Mouse (Mus musculus): ENCODE measurements around the gene Krtap26-1. TPM values are rescaled to one million over a fixed set of nuclear protein-coding genes. Genes with fewer than 3 reads are reported as not detected.

The Krtap26-1 gene
- polyA plus RNA-seq (2016; fragmentation: Nextera tagmentation; extraction: Ambion mirVana), result not detected in 2 replicates

GRCm38 (mm10) chr16:88647358-88647846 is at the start of gene Krtap26-1:
Krtap26-1 (minus strand) TSS chr16:88647796.
- H3K9ac ChIP-seq, result no peak within 1 kb of the TSS
- ATAC-seq (ENCODE audit: low FRiP score, low read depth), result no peak
- 85% methylated on average over 10 of the region's 10 CpGs for WGBS
- no peak within 1 kb of the TSS for H3K4me2 ChIP-seq (replicated peaks)
- H3K36me3 ChIP-seq, result no peaks in the 10 kb centered on the region
- H3K4me3 ChIP-seq, result no peak within 1 kb of the TSS
- no peaks in the 10 kb centered on the region for H3K9me3 ChIP-seq
- no peaks in the 10 kb centered on the region for H3K27me3 ChIP-seq (replicated peaks)
- no peak within 1 kb of the TSS for H3K27ac ChIP-seq
- no peaks in the 10 kb centered on the region for H3K4me1 ChIP-seq

- Histone ChIP-seq H3K4me2 (replicated peaks) (no peak overlapping the region), H3K27ac (no peak overlapping the region), H3K27me3 (replicated peaks) (no peaks in the 10 kb centered on the region), H3K9ac (no peak overlapping the region), H3K4me1 (no peaks in the 10 kb centered on the region), H3K36me3 (no peaks in the 10 kb centered on the region), H3K4me3 (no peak overlapping the region), H3K9me3 (no peaks in the 10 kb centered on the region)
- ATAC-seq (ENCODE audit: low FRiP score, low read depth), result no peak
- 71% methylated on average over 4 of the region's 4 CpGs for WGBS
Observed at GRCm38 (mm10) chr16:88696256-88696655, 48.7 kb upstream of the Krtap26-1 start.

GRCm38 (mm10) chr16:88681282-88681681 is 33.7 kb upstream of the Krtap26-1 start:
- no peak overlapping the region for H3K4me2 ChIP-seq (replicated peaks)
- no peak for ATAC-seq (ENCODE audit: low FRiP score, low read depth)
- H3K9ac ChIP-seq, result no peak overlapping the region
- H3K27me3 ChIP-seq (replicated peaks), result no peaks in the 10 kb centered on the region
- H3K4me3 ChIP-seq, result no peak overlapping the region
- H3K4me1 ChIP-seq, result no peaks in the 10 kb centered on the region
- H3K9me3 ChIP-seq, result no peaks in the 10 kb centered on the region
- H3K36me3 ChIP-seq, result no peaks in the 10 kb centered on the region
- no peak overlapping the region for H3K27ac ChIP-seq
- 47% methylated on average over 2 of the region's 2 CpGs for WGBS

GRCm38 (mm10) chr16:88679099-88679498 is 31.5 kb upstream of the Krtap26-1 start:
- Histone ChIP-seq H3K27ac (no peak overlapping the region), H3K9ac (no peak overlapping the region), H3K4me3 (no peak overlapping the region), H3K9me3 (no peaks in the 10 kb centered on the region), H3K4me2 (replicated peaks) (no peak overlapping the region), H3K27me3 (replicated peaks) (no peaks in the 10 kb centered on the region), H3K36me3 (no peaks in the 10 kb centered on the region), H3K4me1 (no peaks in the 10 kb centered on the region)
- WGBS, result 88% methylated on average over 6 of the region's 6 CpGs
- ATAC-seq (ENCODE audit: low FRiP score, low read depth), result no peak

GRCm38 (mm10) chr16:88671571-88671970 is 24.0 kb upstream of the Krtap26-1 start, which contains the start of gene Krtap27-1:
Krtap27-1 (minus strand) TSS chr16:88671671.
- H3K36me3 ChIP-seq, result no peaks in the 10 kb centered on the region
- H3K4me2 ChIP-seq (replicated peaks), result no peak within 1 kb of the TSS
- no peak for ATAC-seq (ENCODE audit: low FRiP score, low read depth)
- H3K9me3 ChIP-seq, result no peaks in the 10 kb centered on the region
- no peak within 1 kb of the TSS for H3K9ac ChIP-seq
- WGBS, result 93% methylated on average over 4 of the region's 4 CpGs
- H3K27ac ChIP-seq, result no peak within 1 kb of the TSS
- no peak within 1 kb of the TSS for H3K4me3 ChIP-seq
- no peaks in the 10 kb centered on the region for H3K4me1 ChIP-seq
- no peaks in the 10 kb centered on the region for H3K27me3 ChIP-seq (replicated peaks)

GRCm38 (mm10) chr16:88657426-88657825 is 9.8 kb upstream of the Krtap26-1 start:
- Histone ChIP-seq H3K27me3 (replicated peaks) (no peaks in the 10 kb centered on the region), H3K9me3 (no peaks in the 10 kb centered on the region), H3K4me3 (no peak overlapping the region), H3K27ac (no peak overlapping the region), H3K4me1 (no peaks in the 10 kb centered on the region), H3K36me3 (no peaks in the 10 kb centered on the region), H3K4me2 (replicated peaks) (no peak overlapping the region), H3K9ac (no peak overlapping the region)
- ATAC-seq (ENCODE audit: low FRiP score, low read depth), result no peak
- 56% methylated on average over 1 of the region's 1 CpGs for WGBS

- H3K9me3 ChIP-seq, result no peaks in the 10 kb centered on the region
- no peak overlapping the region for H3K4me3 ChIP-seq
- H3K36me3 ChIP-seq, result no peaks in the 10 kb centered on the region
- no peak overlapping the region for H3K9ac ChIP-seq
- WGBS, result 68% methylated on average over 2 of the region's 2 CpGs
- no peaks in the 10 kb centered on the region for H3K4me1 ChIP-seq
- no peak for ATAC-seq (ENCODE audit: low FRiP score, low read depth)
- no peak overlapping the region for H3K4me2 ChIP-seq (replicated peaks)
- no peaks in the 10 kb centered on the region for H3K27me3 ChIP-seq (replicated peaks)
- H3K27ac ChIP-seq, result no peak overlapping the region
Observed at GRCm38 (mm10) chr16:88651952-88652351, 4.4 kb upstream of the Krtap26-1 start.

GRCm38 (mm10) chr16:88651082-88651481 is 3.5 kb upstream of the Krtap26-1 start:
- no peak overlapping the region for H3K4me3 ChIP-seq
- no peak overlapping the region for H3K9ac ChIP-seq
- no peaks in the 10 kb centered on the region for H3K9me3 ChIP-seq
- H3K4me2 ChIP-seq (replicated peaks), result no peak overlapping the region
- WGBS, result 93% methylated on average over 1 of the region's 1 CpGs
- H3K36me3 ChIP-seq, result no peaks in the 10 kb centered on the region
- H3K4me1 ChIP-seq, result no peaks in the 10 kb centered on the region
- ATAC-seq (ENCODE audit: low FRiP score, low read depth), result no peak
- no peaks in the 10 kb centered on the region for H3K27me3 ChIP-seq (replicated peaks)
- no peak overlapping the region for H3K27ac ChIP-seq

GRCm38 (mm10) chr16:88646366-88647111 is 1.1 kb downstream of the Krtap26-1 start:
- no peak for ATAC-seq (ENCODE audit: low FRiP score, low read depth)
- no peaks in the 10 kb centered on the region for H3K27me3 ChIP-seq (replicated peaks)
- 88% methylated on average over 8 of the region's 8 CpGs for WGBS
- H3K4me3 ChIP-seq, result no peak overlapping the region
- no peaks in the 10 kb centered on the region for H3K4me1 ChIP-seq
- H3K36me3 ChIP-seq, result no peaks in the 10 kb centered on the region
- H3K9ac ChIP-seq, result no peak overlapping the region
- no peak overlapping the region for H3K4me2 ChIP-seq (replicated peaks)
- H3K9me3 ChIP-seq, result no peaks in the 10 kb centered on the region
- no peak overlapping the region for H3K27ac ChIP-seq

GRCm38 (mm10) chr16:88640053-88640452 is 7.5 kb downstream of the Krtap26-1 start:
- Histone ChIP-seq H3K36me3 (no peaks in the 10 kb centered on the region), H3K4me2 (replicated peaks) (no peak overlapping the region), H3K9ac (no peak overlapping the region), H3K4me3 (no peak overlapping the region), H3K9me3 (no peaks in the 10 kb centered on the region), H3K27me3 (replicated peaks) (no peaks in the 10 kb centered on the region), H3K4me1 (no peaks in the 10 kb centered on the region), H3K27ac (no peak overlapping the region)
- ATAC-seq (ENCODE audit: low FRiP score, low read depth), result no peak
- WGBS, result 86% methylated on average over 3 of the region's 3 CpGs

GRCm38 (mm10) chr16:88635142-88635541 is 12.5 kb downstream of the Krtap26-1 start:
- H3K9ac ChIP-seq, result no peak overlapping the region
- no peak overlapping the region for H3K4me2 ChIP-seq (replicated peaks)
- H3K27ac ChIP-seq, result no peak overlapping the region
- no peaks in the 10 kb centered on the region for H3K9me3 ChIP-seq
- WGBS, result 48% methylated on average over 4 of the region's 4 CpGs
- ATAC-seq (ENCODE audit: low FRiP score, low read depth), result 0 out of 2 replicates have a peak, but pooled peaks have one; percentile 7
- H3K27me3 ChIP-seq (replicated peaks), result no peaks in the 10 kb centered on the region
- H3K36me3 ChIP-seq, result no peaks in the 10 kb centered on the region
- no peaks in the 10 kb centered on the region for H3K4me1 ChIP-seq
- no peak overlapping the region for H3K4me3 ChIP-seq

- Histone ChIP-seq H3K27ac (no peak overlapping the region), H3K4me3 (no peak overlapping the region), H3K9me3 (no peaks in the 10 kb centered on the region), H3K4me2 (replicated peaks) (no peak overlapping the region), H3K36me3 (no peaks in the 10 kb centered on the region), H3K27me3 (replicated peaks) (no peaks in the 10 kb centered on the region), H3K9ac (no peak overlapping the region), H3K4me1 (no peaks in the 10 kb centered on the region)
- 74% methylated on average over 4 of the region's 4 CpGs for WGBS
- ATAC-seq (ENCODE audit: low FRiP score, low read depth), result no peak
Observed at GRCm38 (mm10) chr16:88631474-88631873, 16.1 kb downstream of the Krtap26-1 start.

GRCm38 (mm10) chr16:88627566-88627965 is 20.0 kb downstream of the Krtap26-1 start, which contains the start of gene 2310079G19Rik:
2310079G19Rik (minus strand) TSS chr16:88627666.
- Histone ChIP-seq H3K4me1 (no peaks in the 10 kb centered on the region), H3K36me3 (no peaks in the 10 kb centered on the region), H3K9me3 (no peaks in the 10 kb centered on the region), H3K4me2 (replicated peaks) (no peak within 1 kb of the TSS), H3K27ac (no peak within 1 kb of the TSS), H3K4me3 (no peak within 1 kb of the TSS), H3K27me3 (replicated peaks) (no peaks in the 10 kb centered on the region), H3K9ac (no peak within 1 kb of the TSS)
- 94% methylated on average over 4 of the region's 4 CpGs for WGBS
- ATAC-seq (ENCODE audit: low FRiP score, low read depth), result no peak
